Mouse (Mus musculus) limb, embryonic 12.5 days (tissue): ENCODE data around the gene Sirt4. TPM values are rescaled to one million over a fixed set of nuclear protein-coding genes. Genes with fewer than 3 reads are reported as not detected.
"Not testable (repeated sequence)": the region's sequence is repeated elsewhere in the genome, so short reads cannot be mapped to it uniquely, and the experiment has no call there.

Source experiments
- ATAC-seq: fragments of 200-750 bp; cut with Nextera tagmentation; 2 replicates; pipeline ENCODE4 v1.8.0; 2017; ENCODE audit warnings: low read depth, moderate TSS enrichment; ENCODE audit not compliant: insufficient number of reproducible peaks, insufficient read depth, low FRiP score, low TSS enrichment
- H3K27ac ChIP-seq: fragments of 300-500 bp; sonication (generic); 2 replicates; pipeline ENCODE4 v1.5.1; 2016; ENCODE audit warnings: mild to moderate bottlenecking, moderate library complexity
- H3K27me3 ChIP-seq: fragments of 300-500 bp; sonication (generic); 2 replicates; pipeline ENCODE4 v1.6.1; 2016; ENCODE audit warnings: mild to moderate bottlenecking, moderate library complexity
- H3K36me3 ChIP-seq: fragments of 300-500 bp; sonication (generic); 2 replicates; pipeline ENCODE4 v1.6.1; 2016; ENCODE audit warnings: mild to moderate bottlenecking, moderate library complexity
- H3K4me1 ChIP-seq: fragments of 300-500 bp; sonication (generic); replicated peaks from 2 replicates; pipeline ENCODE4 v1.6.1; 2016
- H3K4me2 ChIP-seq: fragments of 300-500 bp; sonication (generic); 2 replicates; pipeline ENCODE4 v1.6.1; 2016; ENCODE audit warnings: mild to moderate bottlenecking, moderate library complexity
- H3K4me3 ChIP-seq: fragments of 300-500 bp; sonication (generic); replicated peaks from 2 replicates; pipeline ENCODE4 v1.5.1; 2016; ENCODE audit warnings: mild to moderate bottlenecking
- H3K9ac ChIP-seq: fragments of 300-500 bp; sonication (generic); replicated peaks from 2 replicates; pipeline ENCODE4 v1.6.1; 2016; ENCODE audit warnings: mild to moderate bottlenecking, moderate library complexity
- H3K9me3 ChIP-seq: fragments of 300-500 bp; sonication (generic); 2 replicates; pipeline ENCODE4 v1.6.1; 2016; ENCODE audit warnings: mild to moderate bottlenecking, moderate library complexity
- WGBS: fragments of 180-500 bp; shearing (Covaris S2); methylation state at CpG from one replicate; pipeline ENCODE4 v1.1.7; 2016; 5-methylcytosine and 5-hydroxymethylcytosine counted together
- polyA plus RNA-seq: library from polyadenylated mRNA; unstranded; fragments of >200 nt; fragmentation: Nextera tagmentation; extraction: Ambion mirVana; gene quantifications from 2 replicates; pipeline ENCODE4 v1.2.1, GENCODE M21; 2016

The Sirt4 gene
- polyA plus RNA-seq, 1 experiment from 2014 or later, result 21.9 TPM

GRCm38 (mm10) chr5:115505617-115506016, 21.1 kb upstream of the Sirt4 start:
- WGBS, result 77% methylated on average over 4 of the region's 4 CpGs
- H3K27me3 ChIP-seq, ATAC-seq, H3K9me3 ChIP-seq, H3K4me3 ChIP-seq, H3K36me3 ChIP-seq, H3K27ac ChIP-seq, H3K9ac ChIP-seq, H3K4me2 ChIP-seq: not testable (repeated sequence)
- H3K4me1 ChIP-seq, result peaks cover 37% of the 10 kb centered on the region

GRCm38 (mm10) chr5:115503035-115503434, 18.5 kb upstream of the Sirt4 start:
- Histone ChIP-seq H3K36me3 (no peaks in the 10 kb centered on the region), H3K27me3 (no peaks in the 10 kb centered on the region), H3K9me3 (no peaks in the 10 kb centered on the region), H3K4me3 (no peak overlapping the region), H3K9ac (no peak overlapping the region), H3K27ac (no peak overlapping the region), H3K4me1 (peaks cover 13% of the 10 kb centered on the region), H3K4me2 (no peak overlapping the region)
- ATAC-seq, result no peak
- 64% methylated on average over 12 of the region's 12 CpGs for WGBS

GRCm38 (mm10) chr5:115500383-115500935, 15.9 kb upstream of the Sirt4 start:
- H3K36me3 ChIP-seq, result no peaks in the 10 kb centered on the region
- no peaks in the 10 kb centered on the region for H3K4me1 ChIP-seq
- no peak for ATAC-seq
- no peak overlapping the region for H3K27ac ChIP-seq
- H3K9ac ChIP-seq, result no peak overlapping the region
- H3K4me3 ChIP-seq, result no peak overlapping the region
- H3K9me3 ChIP-seq, result no peaks in the 10 kb centered on the region
- WGBS, result 83% methylated on average over 12 of the region's 12 CpGs
- H3K4me2 ChIP-seq, result no peak overlapping the region
- H3K27me3 ChIP-seq, result no peaks in the 10 kb centered on the region

- H3K9me3 ChIP-seq, result no peaks in the 10 kb centered on the region
- H3K4me2 ChIP-seq, result no peak overlapping the region
- peaks cover 4% of the 10 kb centered on the region for H3K4me1 ChIP-seq
- no peak for ATAC-seq
- H3K9ac ChIP-seq, result no peak overlapping the region
- H3K27ac ChIP-seq, result no peak overlapping the region
- no peak overlapping the region for H3K4me3 ChIP-seq
- WGBS, result 47% methylated on average over 9 of the region's 9 CpGs
- no peaks in the 10 kb centered on the region for H3K27me3 ChIP-seq
- no peaks in the 10 kb centered on the region for H3K36me3 ChIP-seq
Measured at GRCm38 (mm10) chr5:115498307-115499240, 14.0 kb upstream of the Sirt4 start.

DNA sequence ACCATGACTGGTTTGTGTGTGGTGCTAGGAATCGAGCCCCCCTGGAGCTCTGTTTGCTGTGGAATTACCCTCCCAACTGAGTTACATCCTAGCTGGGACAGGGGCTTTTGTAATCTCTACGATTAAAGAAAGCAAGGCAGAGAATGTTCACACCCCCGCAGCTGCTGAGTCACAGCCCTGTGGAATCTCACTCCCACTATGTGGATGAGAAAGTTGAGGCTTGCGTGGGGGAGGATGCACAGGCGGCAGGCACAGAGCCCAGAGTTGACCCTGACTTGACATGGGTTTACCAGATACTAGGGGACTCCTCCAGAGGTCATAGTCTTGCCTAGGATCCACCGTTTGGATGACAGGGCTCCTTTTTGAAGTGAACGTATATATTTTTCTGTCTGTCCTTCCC, 12.5 kb upstream of the Sirt4 start:
- H3K9ac ChIP-seq, result no peak overlapping the region
- no peak overlapping the region for H3K4me3 ChIP-seq
- no peaks in the 10 kb centered on the region for H3K36me3 ChIP-seq
- no peak for ATAC-seq
- no peaks in the 10 kb centered on the region for H3K9me3 ChIP-seq
- no peaks in the 10 kb centered on the region for H3K27me3 ChIP-seq
- H3K4me1 ChIP-seq, result peaks cover 15% of the 10 kb centered on the region
- 82% methylated on average over 7 of the region's 7 CpGs for WGBS
- H3K4me2 ChIP-seq, result no peak overlapping the region
- H3K27ac ChIP-seq, result no peak overlapping the region

- ATAC-seq, H3K36me3 ChIP-seq, H3K27ac ChIP-seq, H3K9ac ChIP-seq, H3K4me2 ChIP-seq, H3K4me3 ChIP-seq, H3K27me3 ChIP-seq, H3K9me3 ChIP-seq: not testable (repeated sequence)
- H3K4me1 ChIP-seq, result peaks cover 25% of the 10 kb centered on the region
- WGBS, result 86% methylated on average over 3 of the region's 3 CpGs
Measured at GRCm38 (mm10) chr5:115495618-115496017, 11.1 kb upstream of the Sirt4 start.

GRCm38 (mm10) chr5:115493441-115493840, 8.9 kb upstream of the Sirt4 start:
- no peaks in the 10 kb centered on the region for H3K36me3 ChIP-seq
- H3K4me1 ChIP-seq, result peaks cover 29% of the 10 kb centered on the region
- no peaks in the 10 kb centered on the region for H3K27me3 ChIP-seq
- no peak overlapping the region for H3K9ac ChIP-seq
- no peak overlapping the region for H3K4me3 ChIP-seq
- no peak overlapping the region for H3K4me2 ChIP-seq
- ATAC-seq, result no peak
- WGBS, result 48% methylated on average over 5 of the region's 5 CpGs
- H3K9me3 ChIP-seq, result no peaks in the 10 kb centered on the region
- peak overlapping the region; percentile 83 for H3K27ac ChIP-seq

GRCm38 (mm10) chr5:115492711-115493335, 8.3 kb upstream of the Sirt4 start:
- Histone ChIP-seq H3K9me3 (no peaks in the 10 kb centered on the region), H3K9ac (no peak overlapping the region), H3K4me3 (no peak overlapping the region), H3K36me3 (no peaks in the 10 kb centered on the region), H3K27me3 (no peaks in the 10 kb centered on the region), H3K27ac (peak overlapping the region; percentile 83), H3K4me1 (peaks cover 29% of the 10 kb centered on the region), H3K4me2 (no peak overlapping the region)
- 64% methylated on average over 6 of the region's 6 CpGs for WGBS
- no peak for ATAC-seq

DNA sequence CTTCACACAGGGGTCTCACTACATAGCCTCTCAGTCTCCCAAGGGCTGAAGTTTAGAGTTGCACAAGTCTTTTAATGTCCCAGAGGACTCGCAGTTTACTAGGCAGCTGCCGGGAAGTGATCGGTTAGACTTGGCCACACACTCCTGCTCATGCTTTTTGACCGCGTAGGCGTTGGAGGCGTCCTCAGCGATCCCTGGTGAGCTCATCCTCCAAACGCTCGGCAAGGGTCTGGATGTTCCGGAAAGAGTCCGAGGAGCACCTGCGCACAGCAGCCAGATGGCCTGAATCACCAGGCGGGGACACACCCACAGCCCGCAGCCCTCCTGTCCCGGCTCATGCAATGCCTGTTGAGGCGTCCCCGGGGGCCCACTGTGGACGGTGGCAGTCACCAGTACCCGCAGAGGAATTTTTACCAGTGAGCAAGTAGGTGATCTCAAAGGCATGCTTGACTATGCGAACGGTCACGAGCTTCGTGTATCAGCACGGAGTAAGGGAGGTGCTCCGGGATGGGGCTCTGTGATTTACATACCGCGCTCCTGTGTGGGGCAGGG, 7.3 kb upstream of the Sirt4 start:
- no peaks in the 10 kb centered on the region for H3K36me3 ChIP-seq
- H3K4me2 ChIP-seq, result peak overlapping the region; percentile 64
- no peaks in the 10 kb centered on the region for H3K27me3 ChIP-seq
- H3K9me3 ChIP-seq, result no peaks in the 10 kb centered on the region
- peaks cover 29% of the 10 kb centered on the region for H3K4me1 ChIP-seq
- H3K4me3 ChIP-seq, result peak overlapping the region; percentile 27
- ATAC-seq, result no peak
- H3K9ac ChIP-seq, result peak overlapping the region; percentile 45; the same call in 1 of the 2 replicates
- H3K27ac ChIP-seq, result peak overlapping the region; percentile 18
- WGBS, result 3% methylated on average over 28 of the region's 28 CpGs

DNA sequence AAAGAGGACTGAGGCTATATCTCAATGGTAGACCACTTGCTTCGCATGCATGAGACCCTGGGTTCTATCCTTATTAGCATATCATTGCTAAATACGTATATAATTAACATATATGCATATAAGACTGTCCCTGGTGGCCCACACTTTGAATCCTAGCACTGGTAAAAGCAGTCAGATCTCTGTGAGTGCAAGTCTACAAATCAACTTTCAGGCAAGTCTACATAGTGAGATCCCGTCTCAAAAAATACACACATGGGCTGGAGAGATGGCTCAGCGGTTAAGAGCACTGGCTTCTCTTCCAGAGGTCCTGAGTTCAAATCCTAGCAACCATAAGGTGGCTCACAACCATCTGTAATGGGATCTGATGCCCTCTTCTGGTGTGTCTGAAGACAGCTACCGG, 6.6 kb upstream of the Sirt4 start:
- 41% methylated on average over 5 of the region's 5 CpGs for WGBS
- no peak overlapping the region for H3K9ac ChIP-seq
- H3K4me2 ChIP-seq, result peak overlapping the region; percentile 64
- no peaks in the 10 kb centered on the region for H3K27me3 ChIP-seq
- ATAC-seq, result no peak
- no peak overlapping the region for H3K27ac ChIP-seq
- H3K36me3 ChIP-seq, result no peaks in the 10 kb centered on the region
- H3K4me3 ChIP-seq, result no peak overlapping the region
- peaks cover 29% of the 10 kb centered on the region for H3K4me1 ChIP-seq
- H3K9me3 ChIP-seq, result no peaks in the 10 kb centered on the region

GRCm38 (mm10) chr5:115490638-115491000, 6.1 kb upstream of the Sirt4 start:
- 11% methylated on average over 8 of the region's 8 CpGs for WGBS
- Histone ChIP-seq H3K4me3 (no peak overlapping the region), H3K4me1 (peaks cover 29% of the 10 kb centered on the region), H3K27me3 (no peaks in the 10 kb centered on the region), H3K27ac (peak overlapping the region; percentile 59; the same call in 1 of the 2 replicates), H3K4me2 (peak overlapping the region; percentile 64), H3K36me3 (no peaks in the 10 kb centered on the region), H3K9me3 (no peaks in the 10 kb centered on the region), H3K9ac (no peak overlapping the region)
- no peak for ATAC-seq
